Mouse (Mus musculus) adipocyte (in vitro differentiated cells): ENCODE results near the gene Aplp2.
A peak's percentile ranks its signal among the peaks of the same experiment; 100 is the strongest.
"Not testable (repeated sequence)": the region's sequence is repeated elsewhere in the genome, so short reads cannot be mapped to it uniquely, and the experiment has no call there.

Experiments used
- DNase-seq: peaks from one replicate; pipeline ENCODE4 v3.0.0-alpha.2; 2016; ENCODE audit warnings: low spot score

Aplp2 gene

DNA sequence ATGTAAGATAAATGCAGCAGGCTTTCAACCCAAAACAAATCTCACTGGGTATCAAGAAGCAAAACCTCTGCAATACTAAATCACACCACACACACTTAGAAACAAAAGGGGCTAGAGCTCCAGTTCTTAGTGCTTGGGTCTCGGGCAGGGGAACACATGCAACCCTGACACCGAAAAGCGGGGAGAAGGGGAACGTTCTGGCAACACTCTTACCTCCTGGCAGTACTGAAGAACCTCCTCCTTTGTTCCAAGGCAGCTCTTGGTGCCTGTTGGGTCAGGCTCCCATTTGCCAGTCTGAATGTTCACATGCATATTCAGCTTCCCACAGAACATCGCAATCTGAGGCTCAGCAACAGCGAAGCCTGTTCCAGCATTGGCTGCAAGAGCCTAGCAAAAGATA, 33.9 kb downstream of the Aplp2 start:
- no peak for DNase-seq

DNA sequence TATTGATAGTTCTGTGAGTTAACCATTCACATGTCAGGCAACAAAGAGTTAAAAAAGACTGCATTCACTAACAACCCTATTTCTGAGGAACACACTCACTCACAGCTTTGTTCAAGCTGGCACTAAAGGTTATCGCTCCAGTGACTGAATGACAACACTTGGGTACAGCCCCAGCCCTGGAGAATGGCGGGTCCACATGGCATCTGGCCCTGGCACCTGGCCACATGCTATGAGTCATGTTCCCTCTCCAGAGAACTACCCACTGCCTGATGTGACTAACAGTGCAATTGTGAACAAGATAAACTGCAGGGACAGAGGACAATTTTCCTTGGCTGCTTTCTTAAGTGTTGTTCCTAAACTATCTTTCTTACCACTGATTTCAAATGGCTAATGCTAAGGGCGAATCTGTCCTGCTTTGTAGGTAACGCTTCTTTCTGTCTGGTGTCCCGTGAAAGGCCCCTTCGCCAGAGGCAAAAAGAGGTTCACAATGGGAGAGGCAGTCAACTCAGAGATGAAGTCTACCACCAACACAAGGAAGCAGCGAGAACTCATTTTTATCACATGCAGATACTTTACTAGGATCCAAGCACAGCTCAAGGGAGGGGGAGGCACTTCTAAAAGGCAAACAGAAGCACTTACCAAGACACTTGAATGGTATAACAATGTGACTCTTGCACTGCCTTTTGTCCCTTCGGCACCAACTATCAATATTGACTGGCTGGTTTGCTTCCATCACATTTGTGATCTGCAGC, 35.1 kb downstream of the Aplp2 start:
- DNase-seq: peak; percentile 80

DNA sequence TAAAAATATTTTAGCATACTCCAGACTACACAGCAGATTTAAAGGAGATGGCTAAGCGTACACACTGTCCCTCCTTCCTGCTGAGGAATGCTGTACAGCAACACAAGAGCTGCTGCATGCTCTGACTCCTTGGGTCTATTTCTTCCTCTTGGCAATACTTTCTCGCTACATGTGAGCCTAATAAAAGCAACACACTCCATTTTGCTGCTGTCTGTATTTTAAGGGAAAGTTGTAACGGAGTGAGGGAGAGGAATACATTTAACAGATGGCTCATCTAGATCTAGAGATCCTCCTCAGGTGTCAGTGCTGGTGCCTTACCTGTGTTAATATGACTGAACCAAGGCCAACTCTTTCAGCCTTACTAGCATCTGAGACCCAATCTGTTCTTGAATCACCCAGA, 35.6 kb downstream of the Aplp2 start:
- DNase-seq: no peak

DNA sequence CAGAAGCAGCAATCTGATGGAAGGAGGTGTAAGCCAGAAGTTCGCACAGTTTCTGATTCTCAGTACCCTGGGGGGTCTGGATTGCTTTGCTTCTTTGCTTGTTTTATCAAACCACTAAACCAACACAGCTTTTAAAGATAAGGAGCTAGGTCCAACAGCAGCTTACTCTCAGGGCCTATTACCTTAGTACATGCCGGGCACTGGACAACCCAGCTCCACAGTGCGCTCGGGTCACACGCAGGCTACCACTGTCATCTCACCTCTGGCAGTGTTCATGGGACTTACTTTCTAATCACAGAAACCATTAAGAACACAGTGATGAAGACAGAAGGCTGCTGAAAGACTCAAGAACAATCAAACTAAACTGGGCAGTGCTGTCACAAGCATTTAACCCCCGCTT, 36.3 kb downstream of the Aplp2 start:
- no peak for DNase-seq

DNA sequence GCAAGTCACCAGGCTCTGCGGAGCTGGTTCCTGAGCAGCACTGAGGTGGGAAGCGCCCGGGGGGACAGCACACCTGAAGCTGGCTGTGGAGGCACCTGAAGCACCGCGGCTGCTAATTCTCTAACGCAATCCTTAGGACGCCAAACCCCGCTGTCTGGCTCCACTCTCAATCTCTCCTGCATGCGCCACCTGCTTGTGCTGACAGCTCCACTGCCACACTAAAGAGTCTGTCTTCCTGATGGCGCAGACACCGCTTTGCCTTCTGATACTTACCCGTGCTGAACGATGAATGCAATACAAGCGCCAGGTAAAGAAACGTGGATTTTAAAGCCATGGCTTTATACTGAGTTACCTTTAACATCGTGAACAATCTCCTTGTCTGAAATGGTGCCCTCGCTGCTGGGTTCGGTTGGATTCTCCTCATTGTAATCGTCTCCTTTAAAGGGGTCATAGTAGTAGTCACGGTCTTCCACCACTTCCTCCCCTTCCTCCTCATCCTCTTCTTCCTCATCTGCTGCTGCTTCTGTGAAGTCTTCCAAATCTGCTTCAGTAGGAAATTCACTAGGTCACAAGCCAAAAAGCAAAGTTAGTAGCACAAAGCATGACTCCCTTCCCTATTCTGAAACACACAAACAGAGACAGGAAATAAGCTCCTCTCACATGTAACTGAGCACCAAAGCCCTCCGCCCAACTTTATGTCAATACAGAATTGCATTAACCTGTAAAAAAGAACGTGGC, 43.1 kb downstream of the Aplp2 start:
- DNase-seq: no peak

DNA sequence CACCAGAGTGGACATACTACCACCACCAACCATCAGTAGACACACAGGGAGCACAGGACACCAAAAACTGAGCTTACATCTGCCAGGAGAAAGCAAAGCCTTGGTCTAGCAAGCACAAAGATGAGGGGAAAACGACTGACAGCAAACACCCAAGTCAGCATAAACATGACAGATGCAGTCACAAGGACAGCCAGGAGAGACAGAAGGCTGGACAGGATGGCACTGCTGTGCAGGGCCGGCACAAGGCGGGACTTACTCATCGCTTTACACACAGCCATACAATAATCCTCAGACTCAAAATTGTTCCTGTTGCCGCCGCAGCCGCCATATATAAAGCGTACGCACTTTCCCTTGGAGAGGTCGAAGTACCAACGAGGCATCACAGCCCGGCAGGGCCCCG, 44.3 kb downstream of the Aplp2 start:
- no peak for DNase-seq

DNA sequence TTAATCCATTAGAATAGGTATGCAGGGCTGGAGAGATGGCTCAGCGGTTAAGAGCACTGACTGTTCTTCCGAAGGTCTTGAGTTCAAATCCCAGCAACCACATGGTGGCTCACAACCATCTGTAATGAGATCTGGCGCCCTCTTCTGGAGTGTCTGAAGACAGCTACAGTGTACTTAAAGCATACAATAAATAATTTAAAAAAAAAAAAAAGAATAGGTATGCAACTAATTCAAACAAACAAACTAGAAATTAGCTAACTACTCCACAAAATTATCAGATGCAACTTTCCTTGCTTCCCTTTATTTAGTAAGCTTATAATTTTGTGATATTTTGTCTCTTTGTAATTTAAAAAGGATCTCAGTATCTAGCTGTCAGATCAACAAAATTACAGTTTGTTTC, 46.1 kb downstream of the Aplp2 start:
- not testable (repeated sequence) for DNase-seq

DNA sequence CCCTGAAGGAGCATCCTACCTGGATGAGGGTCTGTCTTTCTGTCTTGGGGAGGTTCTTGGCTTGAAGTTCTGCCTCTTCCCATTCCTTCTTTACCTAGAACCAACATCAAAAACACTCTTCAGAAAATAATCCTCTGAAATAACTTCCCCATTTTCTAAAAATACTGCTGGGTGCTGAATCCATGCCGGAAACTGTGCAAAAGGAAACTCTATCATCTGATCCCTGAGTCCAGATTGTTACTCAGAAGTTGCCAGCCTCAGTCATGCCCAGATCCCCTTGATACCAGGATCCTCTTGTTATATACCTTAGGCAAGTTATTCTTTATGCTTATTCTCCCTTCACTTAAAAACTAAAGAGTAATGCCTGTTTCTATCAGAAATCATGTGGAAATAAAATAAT, 48.3 kb downstream of the Aplp2 start:
- no peak for DNase-seq

DNA sequence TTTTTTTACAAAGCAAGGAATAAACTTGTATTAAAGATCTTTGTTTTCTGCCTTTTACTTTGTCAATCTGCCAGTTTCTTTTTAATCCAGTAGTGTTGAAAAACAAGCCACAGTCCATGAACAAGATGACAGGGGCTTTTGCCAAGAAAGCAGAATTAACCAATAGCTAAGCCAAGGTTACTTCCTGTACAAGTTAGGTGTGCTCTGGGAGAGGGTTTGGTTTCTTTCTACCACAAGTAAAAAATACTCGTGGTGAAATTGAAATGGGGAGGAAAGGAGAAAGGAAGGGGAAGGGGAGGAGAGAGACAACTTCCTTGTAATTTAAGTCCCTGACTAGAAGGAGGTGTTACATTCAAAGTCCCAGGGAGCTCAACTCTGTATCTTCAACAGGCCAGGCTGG, 48.7 kb downstream of the Aplp2 start:
- peak; percentile 60 for DNase-seq

DNA sequence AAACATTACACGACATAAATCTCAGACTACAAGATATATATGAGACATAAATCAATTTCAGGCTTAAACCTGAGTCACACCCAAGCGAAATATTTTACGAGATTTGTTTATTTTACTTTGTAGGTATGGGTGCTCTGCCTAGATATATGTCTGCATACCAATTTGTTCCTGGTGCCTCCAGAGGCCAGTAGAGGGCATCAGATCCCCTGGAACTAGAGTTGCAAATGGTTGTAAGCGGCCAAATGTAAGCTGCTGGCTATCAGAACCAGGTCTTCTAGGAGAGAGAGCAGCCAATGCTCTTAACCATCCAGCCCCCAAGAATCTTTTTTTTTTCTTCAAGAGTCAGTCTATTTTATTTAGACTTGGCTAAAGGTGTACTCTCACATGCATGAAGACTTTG, 51.7 kb downstream of the Aplp2 start:
- no peak for DNase-seq

DNA sequence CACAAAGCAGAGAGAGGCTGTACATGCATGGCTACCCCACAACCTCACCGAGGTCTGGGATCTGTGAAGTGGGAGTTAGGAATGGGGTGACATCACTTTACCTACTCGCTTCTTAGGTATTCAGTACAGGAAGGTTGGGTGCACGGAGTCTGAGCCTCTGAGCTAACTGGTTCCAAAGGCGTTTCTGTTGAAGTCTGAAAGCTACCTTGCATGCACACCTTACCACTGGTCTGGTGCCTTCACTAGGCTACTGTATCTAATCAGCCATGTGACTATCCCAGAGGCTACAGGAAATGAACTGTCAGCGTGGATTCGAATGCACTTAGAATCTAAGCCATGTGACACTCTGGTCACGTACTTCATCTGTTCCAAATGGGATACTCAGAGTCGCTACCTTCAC, 55.0 kb downstream of the Aplp2 start:
- no peak for DNase-seq

DNA sequence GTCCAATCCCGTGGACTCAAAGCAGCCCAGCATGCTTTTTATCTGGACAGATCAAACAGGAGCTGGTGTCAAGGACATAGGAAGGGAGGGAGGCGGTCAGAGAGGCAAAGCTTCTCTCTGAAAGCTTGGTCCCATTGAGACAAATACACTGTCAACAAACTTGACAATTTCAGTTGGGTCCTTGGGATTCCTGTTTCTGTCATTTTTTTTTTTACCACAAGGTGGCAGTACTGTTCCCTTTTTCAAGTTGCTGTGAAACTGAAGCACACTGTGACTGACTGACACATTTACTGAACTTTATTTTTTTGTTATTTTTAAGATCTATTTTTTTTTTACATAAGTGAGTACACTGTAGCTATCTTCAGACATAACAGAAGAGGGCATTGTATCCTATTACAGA, 60.6 kb downstream of the Aplp2 start:
- DNase-seq: peak; percentile 83

DNA sequence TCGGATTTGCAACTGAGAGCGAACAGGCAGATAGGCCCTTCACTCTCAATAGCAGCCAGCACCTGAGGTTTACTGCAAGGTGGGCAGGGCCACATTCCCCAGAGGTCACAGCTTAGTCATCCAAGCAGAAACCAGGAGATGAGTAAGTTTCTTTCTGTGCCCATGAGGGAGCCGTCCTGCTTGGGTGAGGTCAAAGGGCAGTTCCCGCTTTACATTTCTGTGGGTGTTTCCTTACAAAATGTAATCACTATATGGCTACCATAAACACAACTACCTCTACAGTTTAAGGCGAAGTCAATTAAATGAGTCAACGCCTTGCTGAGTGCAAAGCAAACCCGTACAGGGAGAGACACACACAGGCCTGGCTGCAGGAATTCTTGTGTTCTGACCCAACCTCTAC, 63.5 kb downstream of the Aplp2 start:
- no peak for DNase-seq

DNA sequence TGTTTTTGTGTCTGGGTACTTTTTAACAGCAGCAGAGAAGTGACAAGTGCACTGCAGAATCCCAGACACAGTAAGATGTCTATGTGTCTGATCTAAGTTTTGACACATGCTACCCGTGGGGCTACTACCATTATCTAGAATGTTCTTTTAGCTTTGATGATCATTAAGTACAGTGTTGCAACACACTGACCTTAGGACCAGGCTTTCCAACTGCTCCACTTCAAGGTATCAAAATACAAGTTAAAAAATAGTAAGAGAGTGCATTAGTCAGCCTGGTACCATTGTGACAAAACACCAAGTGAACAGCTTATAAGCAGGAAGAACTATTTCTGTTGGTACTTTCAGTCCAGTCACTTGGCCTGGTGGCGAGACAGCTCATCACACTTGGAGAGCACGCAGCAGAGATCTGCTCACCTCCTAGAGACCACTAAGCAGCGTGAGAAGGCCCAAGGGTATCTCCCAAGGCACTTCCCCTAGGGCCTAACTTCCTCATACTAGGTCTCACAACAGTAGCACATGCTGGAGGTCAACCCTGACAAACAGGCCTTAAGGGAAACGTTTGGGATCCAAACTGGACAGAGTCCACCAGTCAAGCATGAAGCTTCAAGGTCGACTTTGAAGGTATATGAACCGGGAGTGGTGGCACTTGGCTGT, 66.2 kb downstream of the Aplp2 start:
- no peak for DNase-seq

DNA sequence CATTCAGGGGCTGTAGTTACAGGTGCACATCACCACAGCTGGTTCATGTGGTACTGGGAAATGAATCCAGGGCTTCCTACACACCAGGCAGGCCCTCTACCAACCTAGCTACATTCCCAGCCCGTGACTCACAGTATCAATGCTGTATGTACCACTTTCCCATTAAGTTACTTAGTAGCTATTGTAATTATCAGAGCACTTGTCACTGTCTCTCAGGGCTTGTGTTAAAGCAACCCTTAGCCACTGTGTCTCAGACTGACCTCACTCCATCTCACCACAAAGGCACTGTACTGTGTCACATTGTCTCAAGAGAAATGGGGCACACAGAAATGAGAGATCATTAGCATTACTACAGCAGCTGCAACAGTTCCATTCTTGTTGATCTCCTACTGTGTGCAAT, 68.7 kb downstream of the Aplp2 start:
- no peak for DNase-seq

DNA sequence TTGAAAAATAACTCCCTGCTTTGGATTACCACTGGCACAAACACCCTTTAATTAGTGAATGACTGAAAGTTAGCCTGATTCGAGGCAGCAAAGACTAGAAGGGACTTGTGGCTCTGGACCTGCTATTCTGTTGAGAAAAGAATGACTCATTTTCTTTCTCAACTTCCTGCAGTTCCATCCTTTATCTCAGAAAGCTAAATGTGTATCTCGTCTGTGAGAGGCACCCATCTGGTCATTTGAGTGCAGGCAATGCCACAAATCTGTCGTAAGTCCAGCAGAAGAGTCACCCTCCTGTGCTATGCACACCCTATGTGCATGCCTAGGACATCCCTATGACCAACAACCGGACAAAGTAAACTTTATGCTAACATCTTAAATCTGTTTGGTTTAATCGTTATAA, 78.5 kb downstream of the Aplp2 start:
- DNase-seq: no peak

DNA sequence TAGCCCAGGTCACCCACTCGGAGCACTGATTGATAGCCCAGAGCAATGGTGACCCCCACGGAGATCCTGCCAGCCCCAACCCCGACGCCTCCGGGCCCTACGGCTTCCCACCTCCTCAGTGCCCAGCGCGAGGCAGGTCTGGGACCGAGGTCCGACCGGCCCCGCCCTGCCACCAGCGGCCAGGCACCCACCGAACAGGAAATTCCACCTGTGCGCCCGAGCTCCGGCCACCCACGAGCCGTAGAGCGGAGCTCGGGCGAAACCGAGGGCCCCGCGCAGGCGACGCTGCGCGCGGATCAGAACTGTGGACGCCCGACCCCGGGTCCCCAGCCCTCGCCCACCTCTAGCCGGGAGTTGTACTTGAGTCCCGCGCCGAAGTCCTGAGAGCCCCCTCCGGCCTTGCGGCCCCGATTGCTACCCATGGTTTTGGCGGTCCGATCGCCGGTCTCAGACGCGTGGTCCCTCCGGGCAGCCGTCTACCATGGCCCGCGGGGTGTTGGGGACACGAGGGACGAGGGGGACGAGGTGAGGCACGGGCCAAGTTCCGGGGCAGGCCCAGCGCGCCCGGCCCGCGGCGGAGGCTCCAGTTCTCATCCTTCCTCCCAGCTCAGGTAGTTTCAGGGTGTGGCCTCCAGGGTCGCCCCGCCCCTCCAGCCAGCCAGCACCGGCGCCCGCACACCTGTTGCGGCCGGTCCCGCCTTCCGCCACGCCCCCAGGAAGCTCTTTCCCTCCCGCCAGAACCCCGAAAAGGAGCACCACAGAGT, 80.2 kb downstream of the Aplp2 start, which contains the start of gene St14:
Gene St14 (minus strand): TSS at position 649 of the 764 bp plus-strand sequence.
- DNase-seq: no peak

DNA sequence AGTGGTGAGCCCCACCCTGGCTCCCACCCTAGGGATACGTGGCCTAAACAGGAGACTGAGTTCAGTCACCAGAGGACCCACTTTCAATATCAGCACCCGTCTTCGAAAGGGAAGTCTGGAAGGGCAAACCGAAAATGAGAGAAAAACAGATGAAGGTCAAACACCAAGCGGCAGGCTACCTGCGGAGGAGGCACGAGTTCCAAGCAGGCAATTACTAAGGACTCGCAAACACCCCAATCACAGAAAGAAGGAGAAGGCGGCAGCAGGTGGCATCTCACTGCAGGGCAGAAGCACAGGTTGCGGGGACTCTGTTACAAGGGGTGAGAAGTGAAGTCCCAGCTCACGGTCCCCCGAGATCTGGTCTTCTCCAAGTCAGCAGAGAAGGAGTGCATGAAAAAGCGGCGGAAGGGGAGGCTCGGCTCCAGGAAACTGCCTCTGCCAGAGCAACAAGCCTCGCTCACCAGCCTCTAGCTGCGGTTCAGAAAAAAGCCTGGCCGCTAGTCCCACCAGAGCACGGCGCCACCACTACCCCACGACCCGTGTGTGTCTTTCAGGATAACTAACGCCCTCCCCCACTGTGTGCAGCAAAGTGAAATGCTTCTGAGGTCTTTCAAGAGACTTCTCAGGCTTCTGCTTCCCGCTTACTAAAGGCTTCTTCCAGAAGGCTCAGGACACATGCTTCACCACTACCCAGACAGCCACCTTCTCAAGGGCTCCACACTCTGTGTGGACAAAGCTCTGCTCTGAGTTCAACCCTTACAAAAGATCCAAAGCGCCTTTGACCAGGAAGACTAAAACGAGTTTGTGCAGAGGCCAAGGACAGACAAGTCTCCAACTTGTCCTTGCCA, 81.0 kb downstream of the Aplp2 start:
- no peak for DNase-seq

DNA sequence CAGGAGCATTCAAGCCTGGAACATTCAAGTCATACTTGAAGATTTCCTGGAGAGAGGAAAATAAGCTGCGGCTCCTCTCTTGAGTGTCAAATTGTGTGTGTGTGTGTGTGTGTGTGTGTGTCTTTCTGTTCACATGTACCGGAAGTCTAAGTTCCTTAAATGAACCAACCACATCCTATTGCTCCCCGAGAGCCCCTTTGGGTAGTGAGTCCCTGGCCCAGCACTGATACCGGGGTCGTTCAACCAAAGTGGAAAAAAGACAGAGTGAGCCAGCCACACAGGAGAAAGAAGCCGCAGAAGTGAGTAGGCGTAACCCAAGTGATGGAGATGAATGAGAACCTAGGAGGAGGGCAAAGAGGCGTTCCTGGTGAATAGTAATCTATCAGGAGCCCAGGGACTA, 81.7 kb downstream of the Aplp2 start:
- DNase-seq: no peak

DNA sequence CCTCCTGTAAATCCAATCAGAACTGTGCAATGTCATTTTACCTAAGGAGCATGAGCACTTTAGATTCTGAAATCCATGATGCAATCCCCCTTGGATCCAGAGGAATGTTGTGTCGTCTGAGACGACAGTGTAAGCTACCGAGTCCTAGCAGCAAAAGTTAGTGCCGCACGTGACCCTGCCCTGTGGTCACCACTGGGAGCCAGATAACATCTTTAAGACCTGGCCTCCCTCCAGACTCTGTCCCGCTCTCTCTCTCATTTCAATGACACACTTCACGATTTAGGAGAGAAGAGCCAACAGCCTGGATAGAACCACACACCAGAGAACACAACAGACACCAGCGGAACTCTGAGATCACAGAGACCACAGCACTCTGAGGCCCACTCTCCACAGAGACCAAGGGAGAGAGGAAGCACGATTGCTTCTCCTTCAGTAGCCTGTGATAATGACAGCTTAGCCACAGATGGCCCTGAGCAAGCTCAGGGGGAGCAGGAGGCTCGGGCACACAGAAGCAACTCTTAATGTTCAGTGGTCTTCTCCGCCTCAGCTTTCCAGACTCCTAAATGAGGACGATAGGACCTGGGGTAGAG, 83.6 kb downstream of the Aplp2 start:
- DNase-seq: no peak

DNA sequence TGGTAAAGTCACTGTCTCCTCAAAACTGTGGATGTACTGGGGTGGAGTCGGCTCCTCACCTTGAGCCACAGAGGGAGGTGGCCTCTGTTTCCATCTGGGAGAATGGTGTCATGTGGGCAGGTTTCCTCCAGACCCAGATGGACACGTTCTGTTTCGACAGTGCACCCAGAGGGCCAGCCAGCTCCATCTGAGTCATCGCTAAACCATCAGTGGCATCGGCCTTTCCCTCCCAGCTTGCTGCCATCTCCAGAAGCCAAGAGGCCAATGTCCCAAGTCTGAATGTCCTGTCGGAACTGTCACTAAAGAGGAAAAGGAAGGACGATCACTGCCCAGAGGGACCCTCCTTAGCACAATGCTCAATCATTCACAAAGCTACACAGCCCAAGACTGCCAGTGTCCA, 85.5 kb downstream of the Aplp2 start:
- no peak for DNase-seq
